Mouse (Mus musculus) kidney, adult 2 months (tissue): ENCODE data around the gene Smdt1. TPM values are rescaled to one million over a fixed set of nuclear protein-coding genes. Genes with fewer than 3 reads are reported as not detected.

Source experiments
- DNase-seq: peaks from one replicate; pipeline ENCODE4 v3.0.0; 2021
- H3K27ac ChIP-seq: fragments of 200-500 bp; 2 replicates; pipeline ENCODE4 v1.5.1; 2012; ENCODE audit warnings: low read depth, low read length, control low read depth, inconsistent platforms; ENCODE audit not compliant: insufficient read depth
- H3K27me3 ChIP-seq: fragments of 200-500 bp; replicated peaks from 2 replicates; pipeline ENCODE4 v1.6.1; 2012; ENCODE audit warnings: mild to moderate bottlenecking, moderate library complexity, low read length, inconsistent platforms; ENCODE audit not compliant: control insufficient read depth, insufficient read depth
- H3K36me3 ChIP-seq: fragments of 200-500 bp; 2 replicates; pipeline ENCODE4 v1.6.1; 2012; ENCODE audit warnings: mild to moderate bottlenecking, moderate library complexity, low read length, inconsistent platforms; ENCODE audit not compliant: control insufficient read depth, insufficient read depth
- H3K4me1 ChIP-seq: fragments of 200-500 bp; 2 replicates; pipeline ENCODE4 v1.6.1; 2011; ENCODE audit warnings: low read length; ENCODE audit not compliant: control insufficient read depth, insufficient read depth
- H3K4me3 ChIP-seq: fragments of 200-500 bp; 2 replicates; pipeline ENCODE4 v1.5.1; 2011; ENCODE audit warnings: mild to moderate bottlenecking, low read depth, low read length, control low read depth; ENCODE audit not compliant: insufficient read depth
- CTCF ChIP-seq: fragments of 200-500 bp; conservative IDR thresholded peaks from 2 replicates; pipeline ENCODE4 v1.5.1; 2011; ENCODE audit warnings: low read depth, mild to moderate bottlenecking, control low read depth, low read length, moderate library complexity, mixed read lengths; ENCODE audit not compliant: insufficient read depth, insufficient read length
- POLR2A ChIP-seq: fragments of 200-500 bp; IDR thresholded peaks from one replicate; pipeline ENCODE4 v1.6.1; 2011; ENCODE audit warnings: low read depth, low read length, control low read depth
- WGBS: fragments of 180-500 bp; shearing (Covaris S2); methylation state at CpG from one replicate; pipeline ENCODE4 v1.1.7; 2018; 5-methylcytosine and 5-hydroxymethylcytosine counted together
- polyA plus RNA-seq: library from polyadenylated mRNA; depleted of rRNA; stranded (reverse); fragments of >200 nt; gene quantifications from 2 replicates; pipeline ENCODE4 v1.2.3, GENCODE M21; 2012

Gene Smdt1
- polyA plus RNA-seq, 1 experiment, result 376 TPM

DNA sequence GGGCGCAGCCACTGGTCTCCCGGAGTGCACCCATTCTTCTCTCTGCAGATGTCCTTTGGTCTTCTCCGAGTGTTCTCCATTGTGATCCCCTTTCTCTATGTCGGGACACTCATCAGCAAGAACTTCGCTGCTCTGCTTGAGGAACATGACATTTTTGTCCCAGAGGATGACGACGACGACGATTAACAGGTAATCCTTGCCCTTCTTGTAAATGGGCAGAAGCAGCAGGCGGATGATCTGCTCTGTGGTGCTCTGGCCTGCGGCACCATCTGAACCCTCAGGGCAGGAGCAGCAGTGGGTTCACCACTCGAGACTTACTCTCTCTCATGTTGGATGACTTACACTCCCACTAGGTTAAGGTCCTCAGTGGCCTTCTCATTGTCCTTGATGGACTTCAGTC, 9.1 kb downstream of the Smdt1 start:
- no peak for TF ChIP-seq CTCF
- no peak for TF ChIP-seq POLR2A
- H3K27me3 ChIP-seq, result no peaks in the 10 kb centered on the region
- H3K4me1 ChIP-seq, result peaks cover 41% of the 10 kb centered on the region
- peaks cover 3% of the 10 kb centered on the region; the same call in 1 of the 2 replicates for H3K36me3 ChIP-seq
- 90% methylated on average over 12 of the region's 12 CpGs for WGBS
- H3K4me3 ChIP-seq, result no peak overlapping the region
- no peak for DNase-seq
- H3K27ac ChIP-seq, result no peak overlapping the region

DNA sequence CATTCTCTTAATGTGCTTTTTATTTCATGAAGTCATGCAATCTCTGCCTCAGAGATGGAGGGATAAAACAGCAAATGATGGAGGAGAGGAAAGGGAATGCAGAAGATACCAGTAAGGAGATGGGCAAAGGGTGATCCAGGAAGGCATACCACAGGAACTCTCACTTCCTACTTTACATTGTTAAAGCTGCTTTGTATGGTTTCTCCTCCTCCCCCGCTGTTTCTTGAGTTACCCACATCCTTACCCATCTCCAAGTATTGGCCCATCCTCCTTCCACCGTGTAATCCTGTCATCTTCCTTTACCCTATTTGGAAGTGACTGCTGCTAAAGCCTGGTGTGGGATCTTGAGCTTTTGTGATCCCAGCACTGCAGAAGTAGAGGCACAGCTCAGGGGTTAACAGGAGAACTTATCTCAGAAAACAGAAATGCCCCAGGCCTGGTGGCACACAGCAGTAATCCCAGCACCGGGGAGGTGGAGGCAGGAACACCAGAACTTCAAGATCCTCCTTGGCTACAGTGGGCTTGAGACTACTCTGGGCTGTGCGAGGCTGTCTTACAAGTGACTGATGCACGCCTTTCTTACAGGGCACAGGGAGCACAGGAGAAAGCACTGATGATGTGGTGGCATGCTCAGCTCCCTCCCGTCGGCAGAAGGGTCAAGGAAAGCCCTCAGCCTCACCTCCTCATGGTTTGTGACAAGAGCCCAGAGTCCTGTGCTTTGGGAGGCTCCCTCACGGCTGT, 9.7 kb downstream of the Smdt1 start:
- 71% methylated on average over 8 of the region's 8 CpGs for whole genome bisulfite sequencing
- H3K27ac ChIP-seq, result no peak overlapping the region
- H3K36me3 ChIP-seq, result peaks cover 3% of the 10 kb centered on the region; the same call in 1 of the 2 replicates
- no peak for TF ChIP-seq CTCF
- H3K27me3 ChIP-seq, result no peaks in the 10 kb centered on the region
- H3K4me1 ChIP-seq, result peaks cover 40% of the 10 kb centered on the region
- H3K4me3 ChIP-seq, result no peak overlapping the region
- no peak for DNase-seq

DNA sequence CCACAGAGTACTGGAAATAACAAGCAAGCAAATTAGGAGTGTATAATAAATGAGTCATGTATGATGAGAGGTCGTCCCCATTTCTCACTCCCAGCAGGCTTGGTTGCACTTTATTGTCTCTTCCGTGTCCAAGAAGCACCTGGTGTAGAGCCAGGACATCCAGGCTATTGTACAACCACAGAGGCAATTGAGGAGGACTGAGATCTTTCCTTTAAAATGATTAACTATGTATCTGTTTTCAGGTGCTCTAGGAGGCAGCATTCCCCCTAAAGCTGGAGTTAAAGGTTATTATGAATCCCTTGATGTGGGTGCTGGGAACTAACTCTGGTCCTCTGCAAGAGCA, 10.2 kb downstream of the Smdt1 start:
- no peak for TF ChIP-seq POLR2A
- TF ChIP-seq CTCF, result no peak
- peak; percentile 62 for DNase-seq
- 42% methylated on average over 2 of the region's 2 CpGs for WGBS
- H3K27ac ChIP-seq, result no peak overlapping the region
- H3K27me3 ChIP-seq, result no peaks in the 10 kb centered on the region
- H3K4me3 ChIP-seq, result no peak overlapping the region
- peaks cover 35% of the 10 kb centered on the region for H3K4me1 ChIP-seq
- peaks cover 3% of the 10 kb centered on the region; the same call in 1 of the 2 replicates for H3K36me3 ChIP-seq

DNA sequence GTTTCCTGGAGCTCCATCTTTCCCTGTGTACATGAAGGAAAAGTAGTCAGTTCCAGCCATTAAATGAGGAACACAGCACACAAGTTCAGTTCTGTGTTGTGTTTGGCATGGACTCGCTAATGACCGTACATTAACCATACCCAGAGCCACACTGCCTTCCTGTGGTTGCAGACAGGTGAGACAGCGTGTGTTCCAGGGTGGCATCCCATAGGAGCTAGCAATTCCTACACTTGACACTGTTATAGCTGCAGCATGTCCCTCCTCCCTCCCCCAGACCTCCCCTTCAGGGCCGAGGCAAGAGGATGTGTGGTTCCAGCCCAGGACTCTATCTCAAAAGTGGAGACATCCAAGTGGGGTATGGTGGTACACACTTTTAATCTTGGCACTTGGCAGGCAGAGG, 11.6 kb downstream of the Smdt1 start:
- DNase-seq, result no peak
- Histone ChIP-seq H3K4me1 (peaks cover 31% of the 10 kb centered on the region), H3K36me3 (peaks cover 3% of the 10 kb centered on the region; the same call in 1 of the 2 replicates), H3K27me3 (no peaks in the 10 kb centered on the region), H3K27ac (no peak overlapping the region), H3K4me3 (no peak overlapping the region)
- 71% methylated on average over 4 of the region's 4 CpGs for WGBS
- TF ChIP-seq POLR2A, result no peak
- TF ChIP-seq CTCF, result peak; percentile 22; the same call in 1 of the 2 replicates

DNA sequence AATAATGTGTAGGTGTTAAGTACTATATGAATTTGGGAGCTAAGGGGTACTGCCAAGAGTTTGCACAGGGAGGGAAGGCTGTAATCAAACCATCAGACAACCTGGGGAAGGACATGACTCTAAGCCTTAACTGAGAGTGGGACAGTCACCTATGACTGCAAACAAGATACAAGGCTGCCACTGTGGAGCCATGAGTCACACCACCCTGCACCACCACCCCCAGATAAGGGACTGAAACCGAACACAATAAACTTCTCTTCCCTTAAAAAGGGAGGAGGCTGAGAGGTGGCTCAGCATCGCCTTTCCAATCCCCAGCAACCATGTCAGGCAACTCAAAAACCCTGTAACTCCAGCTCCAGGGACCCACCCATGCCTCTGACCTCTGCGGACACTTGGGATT, 12.7 kb downstream of the Smdt1 start:
- Histone ChIP-seq H3K4me1 (peaks cover 31% of the 10 kb centered on the region), H3K4me3 (no peak overlapping the region), H3K27ac (no peak overlapping the region), H3K36me3 (peaks cover 3% of the 10 kb centered on the region; the same call in 1 of the 2 replicates), H3K27me3 (no peaks in the 10 kb centered on the region)
- DNase-seq, result no peak
- TF ChIP-seq CTCF (no peak), POLR2A (no peak)
- 62% methylated on average over 3 of the region's 3 CpGs for WGBS

DNA sequence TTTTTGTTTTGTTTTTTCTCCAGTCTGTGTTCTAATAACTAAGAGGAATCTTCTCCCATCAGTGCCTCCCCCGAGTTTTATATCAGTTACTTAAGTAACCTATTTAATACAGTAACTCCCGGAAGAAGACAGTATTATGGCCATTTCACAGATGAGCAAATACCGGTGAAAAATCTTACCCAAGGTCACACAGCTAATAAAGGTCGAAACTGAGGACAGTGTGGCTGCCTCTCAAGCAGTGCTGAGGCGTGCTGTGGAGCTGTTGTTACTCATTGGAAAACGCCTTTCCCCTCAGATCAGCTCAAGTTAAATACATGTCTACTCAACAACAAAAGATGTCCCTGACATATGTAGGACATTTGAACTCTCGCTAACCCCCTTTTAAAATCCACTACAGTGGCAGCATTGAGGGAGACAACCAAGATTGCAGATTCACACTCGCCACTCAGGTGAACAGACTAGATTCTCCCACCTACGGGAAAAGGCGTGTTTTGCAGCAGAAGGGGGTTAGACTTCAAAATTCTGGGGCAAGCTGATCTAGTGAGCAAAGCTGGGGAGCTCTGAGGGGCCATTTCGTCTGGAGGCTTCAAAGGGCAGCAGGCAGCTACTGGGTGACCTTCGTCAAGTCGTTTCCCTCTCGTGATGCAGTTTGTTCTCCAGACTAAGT, 14.5 kb downstream of the Smdt1 start:
- Histone ChIP-seq H3K4me3 (peak overlapping the region; percentile 94), H3K36me3 (peaks cover 3% of the 10 kb centered on the region; the same call in 1 of the 2 replicates), H3K4me1 (peaks cover 28% of the 10 kb centered on the region), H3K27me3 (no peaks in the 10 kb centered on the region), H3K27ac (peak overlapping the region; percentile 97)
- TF ChIP-seq POLR2A (no peak), CTCF (no peak)
- peak; percentile 42 for DNase-seq
- 7% methylated on average over 14 of the region's 14 CpGs for WGBS

DNA sequence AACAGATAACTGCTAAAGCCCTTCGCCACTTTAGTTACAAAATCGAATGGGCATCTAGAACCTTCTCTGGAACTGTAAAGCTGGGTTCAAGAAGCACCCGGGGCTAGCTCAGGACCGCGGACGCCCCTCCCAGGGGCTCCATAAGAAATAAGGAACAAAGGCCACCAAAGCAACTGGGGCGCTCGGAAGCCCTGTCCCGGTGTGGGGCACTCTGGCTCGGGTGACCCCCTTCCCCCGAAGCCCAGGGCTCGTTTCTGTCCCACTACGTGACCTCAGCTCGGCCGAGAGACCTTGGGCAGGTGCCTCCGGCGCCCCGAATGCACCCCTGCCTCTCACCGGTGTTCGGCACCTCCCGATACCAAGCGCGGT, 15.0 kb downstream of the Smdt1 start:
- Histone ChIP-seq H3K36me3 (peaks cover 3% of the 10 kb centered on the region; the same call in 1 of the 2 replicates), H3K4me1 (peaks cover 25% of the 10 kb centered on the region), H3K27ac (peak overlapping the region; percentile 97), H3K4me3 (peak overlapping the region; percentile 94), H3K27me3 (no peaks in the 10 kb centered on the region)
- under 1% methylated on average over 23 of the region's 23 CpGs for WGBS
- TF ChIP-seq CTCF (no peak), POLR2A (no peak)
- no peak for DNase-seq
